Mouse (Mus musculus): ENCODE data around the gene Hps5.

- TF ChIP-seq CTCF (IDR thresholded peaks at IDR 0.05; ENCODE audit: low read depth) (no peak), EP300 (optimal IDR thresholded peaks at IDR 0.05) (no peak)
Measured at GRCm38 (mm10) chr7:46727584-46727983, 68.3 kb downstream of the Hps5 start.

Measured in stomach, postnatal 0 days (tissue).